Mouse (Mus musculus) heart, embryonic 15.5 days (tissue): ENCODE measurements around the gene Liph. TPM values are rescaled to one million over a fixed set of nuclear protein-coding genes. Genes with fewer than 3 reads are reported as not detected.
"Not testable (repeated sequence)": the region's sequence is repeated elsewhere in the genome, so short reads cannot be mapped to it uniquely, and the experiment has no call there.

ENCODE experiments used
- ATAC-seq: fragments of 200-750 bp; cut with Nextera tagmentation; replicated peaks from 2 replicates; pipeline ENCODE4 v1.8.0; 2017; ENCODE audit warnings: low read depth, moderate TSS enrichment; ENCODE audit not compliant: insufficient number of reproducible peaks, insufficient read depth, low FRiP score
- H3K27ac ChIP-seq: fragments of 300-500 bp; sonication (generic); 2 replicates; pipeline ENCODE4 v1.5.1; 2015; ENCODE audit warnings: mild to moderate bottlenecking, inconsistent platforms
- H3K27me3 ChIP-seq: fragments of 300-500 bp; sonication (generic); 2 replicates; pipeline ENCODE4 v1.6.1; 2015; ENCODE audit warnings: inconsistent platforms
- H3K36me3 ChIP-seq: fragments of 300-500 bp; sonication (generic); 2 replicates; pipeline ENCODE4 v1.6.1; 2015; ENCODE audit warnings: mild to moderate bottlenecking, inconsistent platforms
- H3K4me1 ChIP-seq: fragments of 300-500 bp; sonication (generic); replicated peaks from 2 replicates; pipeline ENCODE4 v1.6.1; 2015; ENCODE audit warnings: inconsistent platforms
- H3K4me2 ChIP-seq: fragments of 300-500 bp; sonication (generic); 2 replicates; pipeline ENCODE4 v1.6.1; 2015; ENCODE audit warnings: inconsistent platforms, mild to moderate bottlenecking, moderate library complexity
- H3K4me3 ChIP-seq: fragments of 300-500 bp; sonication (generic); 2 replicates; pipeline ENCODE4 v1.5.1; 2015; ENCODE audit warnings: mild to moderate bottlenecking, inconsistent platforms
- H3K9ac ChIP-seq: fragments of 300-500 bp; sonication (generic); 2 replicates; pipeline ENCODE4 v1.6.1; 2015; ENCODE audit warnings: mild to moderate bottlenecking, inconsistent platforms
- H3K9me3 ChIP-seq: fragments of 300-500 bp; sonication (generic); replicated peaks from 2 replicates; pipeline ENCODE4 v1.6.1; 2016; ENCODE audit warnings: inconsistent platforms
- WGBS: fragments of 180-500 bp; shearing (Covaris S2); methylation state at CpG from one replicate; pipeline ENCODE4 v1.1.7; 2015; ENCODE audit warnings: mixed read lengths; 5-methylcytosine and 5-hydroxymethylcytosine counted together
- polyA plus RNA-seq: library from polyadenylated mRNA; unstranded; fragments of >200 nt; fragmentation: Nextera tagmentation; extraction: Ambion mirVana; gene quantifications from 2 replicates; pipeline ENCODE4 v1.2.1, GENCODE M21; 2015

Liph gene
- polyA plus RNA-seq, 1 experiment from 2014 or later, result 0.25 TPM

DNA sequence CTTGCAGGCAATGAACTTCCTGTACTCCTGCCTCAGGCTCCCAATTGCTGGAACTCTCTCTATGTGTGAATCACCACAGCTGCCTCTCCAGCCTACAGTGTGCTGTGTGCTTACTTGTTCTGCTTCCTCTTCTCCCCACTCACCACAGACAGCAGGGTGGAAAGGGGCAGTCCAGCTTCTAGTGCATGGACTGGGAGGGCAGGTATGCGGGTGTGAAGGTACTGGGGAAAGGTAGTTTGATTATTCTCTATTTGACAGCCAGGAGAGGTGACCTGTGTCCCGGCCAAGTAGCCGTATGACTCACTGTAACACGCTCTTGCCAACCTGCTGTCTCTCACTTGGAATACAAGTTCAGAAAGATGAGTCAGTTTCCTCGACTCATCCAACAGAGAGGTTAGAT is 2.6 kb upstream of the Liph start:
- no peak for ATAC-seq
- Histone ChIP-seq H3K4me1 (peaks cover 11% of the 10 kb centered on the region), H3K9ac (no peak overlapping the region), H3K27me3 (no peaks in the 10 kb centered on the region), H3K36me3 (no peaks in the 10 kb centered on the region), H3K27ac (no peak overlapping the region), H3K4me2 (no peak overlapping the region), H3K9me3 (no peaks in the 10 kb centered on the region), H3K4me3 (no peak overlapping the region)
- WGBS, result 76% methylated on average over 5 of the region's 5 CpGs

- no peak overlapping the region for H3K27ac ChIP-seq
- no peaks in the 10 kb centered on the region for H3K27me3 ChIP-seq
- no peaks in the 10 kb centered on the region for H3K9me3 ChIP-seq
- H3K4me1 ChIP-seq, result peaks cover 11% of the 10 kb centered on the region
- H3K9ac ChIP-seq, result no peak overlapping the region
- no peaks in the 10 kb centered on the region for H3K36me3 ChIP-seq
- ATAC-seq, result no peak
- H3K4me3 ChIP-seq, result no peak overlapping the region
- no peak overlapping the region for H3K4me2 ChIP-seq
- 29% methylated on average over 5 of the region's 5 CpGs for WGBS
Observed at GRCm38 (mm10) chr16:21996881-21997641, 1.6 kb upstream of the Liph start.

- Histone ChIP-seq H3K9ac (no peak overlapping the region), H3K27ac (no peak overlapping the region; the same call in 1 of the 2 replicates), H3K9me3 (no peaks in the 10 kb centered on the region), H3K4me1 (peaks cover 11% of the 10 kb centered on the region), H3K4me3 (no peak overlapping the region), H3K36me3 (no peaks in the 10 kb centered on the region), H3K4me2 (no peak overlapping the region), H3K27me3 (no peaks in the 10 kb centered on the region)
- no peak for ATAC-seq
- WGBS, result 32% methylated on average over 4 of the region's 4 CpGs
Observed at GRCm38 (mm10) chr16:21996402-21996801, 939 bp upstream of the Liph start.

DNA sequence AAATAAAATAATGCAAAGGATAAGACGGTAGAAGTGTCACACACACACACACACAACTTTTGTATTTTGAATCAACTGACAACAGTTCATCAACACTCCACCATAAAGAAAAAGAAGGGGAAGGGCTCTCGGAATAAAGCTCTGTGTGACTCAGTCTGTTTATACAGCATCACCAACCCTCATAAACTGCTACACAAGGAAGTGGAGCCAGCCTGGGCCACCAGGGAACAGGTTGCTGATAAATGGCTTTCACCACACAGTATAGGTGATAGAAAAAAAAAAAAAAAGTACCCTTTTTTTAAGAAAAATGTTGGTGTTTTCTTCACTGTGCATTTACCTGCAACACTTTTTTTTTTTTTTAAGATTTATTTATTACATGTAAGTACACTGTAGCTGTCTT is 3.7 kb downstream of the Liph start:
- no peaks in the 10 kb centered on the region for H3K9me3 ChIP-seq
- H3K4me3 ChIP-seq, result no peak overlapping the region
- H3K27ac ChIP-seq, result no peak overlapping the region
- no peaks in the 10 kb centered on the region for H3K27me3 ChIP-seq
- H3K4me1 ChIP-seq, result peaks cover 8% of the 10 kb centered on the region
- no peak for ATAC-seq
- H3K4me2 ChIP-seq, result no peak overlapping the region
- 85% methylated on average over 2 of the region's 2 CpGs for WGBS
- no peaks in the 10 kb centered on the region for H3K36me3 ChIP-seq
- H3K9ac ChIP-seq, result no peak overlapping the region

DNA sequence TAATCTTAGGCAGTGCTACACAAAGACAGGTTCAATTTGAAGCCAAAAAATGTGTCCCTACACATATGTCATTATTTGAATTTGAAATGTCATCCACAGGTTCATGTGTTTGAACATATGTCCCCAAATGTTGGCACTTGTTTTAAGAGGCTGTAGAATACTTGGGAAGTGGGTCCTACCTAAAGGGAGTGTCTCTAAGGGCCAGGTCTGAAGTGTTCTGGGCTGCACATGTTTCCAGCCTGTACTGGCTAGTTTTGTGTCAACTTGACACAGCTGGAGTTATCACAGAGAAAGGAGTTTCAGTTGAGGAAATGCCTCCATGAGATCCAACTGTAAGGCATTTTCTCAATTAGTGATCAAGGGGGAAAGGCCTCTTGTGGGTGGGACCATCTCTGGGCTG is 4.6 kb downstream of the Liph start:
- H3K4me3 ChIP-seq, H3K9me3 ChIP-seq, H3K4me2 ChIP-seq, H3K27me3 ChIP-seq, H3K9ac ChIP-seq, H3K36me3 ChIP-seq, ATAC-seq, H3K4me1 ChIP-seq, H3K27ac ChIP-seq: not testable (repeated sequence)

GRCm38 (mm10) chr16:21987956-21988355 is 7.5 kb downstream of the Liph start:
- Histone ChIP-seq H3K36me3 (no peaks in the 10 kb centered on the region), H3K27me3 (no peaks in the 10 kb centered on the region), H3K9ac (no peak overlapping the region), H3K4me1 (no peaks in the 10 kb centered on the region), H3K9me3 (no peaks in the 10 kb centered on the region), H3K4me2 (no peak overlapping the region), H3K27ac (no peak overlapping the region), H3K4me3 (no peak overlapping the region)
- 56% methylated on average over 5 of the region's 5 CpGs for WGBS
- no peak for ATAC-seq

DNA sequence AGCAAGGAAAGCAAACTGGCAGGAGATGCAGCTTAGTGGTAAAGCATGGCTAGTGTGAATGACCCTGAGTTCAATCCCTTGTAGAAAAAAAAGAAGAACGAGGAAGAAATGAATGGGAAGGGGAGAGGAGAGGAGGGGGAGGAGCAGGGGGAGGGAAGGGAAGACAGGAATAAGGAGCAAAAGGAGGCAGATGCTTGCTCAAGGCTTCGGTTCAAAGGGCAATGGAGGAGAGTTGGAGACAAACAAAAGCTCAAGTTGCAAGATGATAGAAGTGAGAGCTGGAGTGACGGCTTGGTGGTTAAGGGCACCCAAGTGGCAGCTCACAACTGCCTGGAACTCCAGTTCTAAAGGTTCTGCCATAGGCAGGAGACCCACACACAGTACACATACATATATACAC is 9.3 kb downstream of the Liph start:
- no peak for ATAC-seq
- Histone ChIP-seq H3K36me3 (no peaks in the 10 kb centered on the region), H3K27me3 (no peaks in the 10 kb centered on the region), H3K9ac (no peak overlapping the region), H3K4me1 (no peaks in the 10 kb centered on the region), H3K27ac (no peak overlapping the region), H3K4me3 (no peak overlapping the region), H3K4me2 (no peak overlapping the region), H3K9me3 (no peaks in the 10 kb centered on the region)
- WGBS, result 50% methylated on average over 3 of the region's 3 CpGs

DNA sequence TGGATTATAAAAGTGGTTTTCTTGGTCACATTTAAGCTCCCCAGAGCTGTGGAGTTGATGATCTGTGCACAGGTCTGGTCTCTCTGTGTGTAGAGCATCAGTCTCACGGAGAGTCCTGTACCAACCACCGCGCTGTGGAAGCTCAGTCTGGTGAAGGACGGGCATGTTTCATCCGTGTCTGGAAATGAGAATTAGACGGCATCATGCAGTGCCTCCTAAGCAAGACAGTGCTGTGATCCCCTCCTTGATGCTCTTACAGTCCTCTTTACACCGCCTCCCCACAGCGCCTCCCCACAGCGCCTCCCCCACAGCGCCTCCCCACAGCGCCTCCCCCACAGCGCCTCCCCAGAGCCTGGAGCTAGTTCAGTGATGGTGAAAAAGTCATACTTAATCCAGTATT is 11.4 kb downstream of the Liph start:
- H3K9ac ChIP-seq, result no peak overlapping the region
- no peaks in the 10 kb centered on the region for H3K36me3 ChIP-seq
- no peaks in the 10 kb centered on the region for H3K9me3 ChIP-seq
- H3K27me3 ChIP-seq, result no peaks in the 10 kb centered on the region
- 79% methylated on average over 12 of the region's 12 CpGs for WGBS
- ATAC-seq, result no peak
- H3K4me1 ChIP-seq, result no peaks in the 10 kb centered on the region
- no peak overlapping the region for H3K4me2 ChIP-seq
- no peak overlapping the region for H3K27ac ChIP-seq
- H3K4me3 ChIP-seq, result no peak overlapping the region

GRCm38 (mm10) chr16:21983581-21983980 is 11.9 kb downstream of the Liph start:
- no peak overlapping the region for H3K9ac ChIP-seq
- H3K4me1 ChIP-seq, result no peaks in the 10 kb centered on the region
- H3K4me3 ChIP-seq, result no peak overlapping the region
- H3K9me3 ChIP-seq, result no peaks in the 10 kb centered on the region
- no peaks in the 10 kb centered on the region for H3K27me3 ChIP-seq
- H3K4me2 ChIP-seq, result no peak overlapping the region
- WGBS, result 83% methylated on average over 4 of the region's 4 CpGs
- no peaks in the 10 kb centered on the region for H3K36me3 ChIP-seq
- no peak overlapping the region for H3K27ac ChIP-seq
- ATAC-seq, result no peak

GRCm38 (mm10) chr16:21983146-21983545 is 12.3 kb downstream of the Liph start:
- no peak overlapping the region for H3K4me2 ChIP-seq
- WGBS, result 92% methylated on average over 9 of the region's 9 CpGs
- no peak for ATAC-seq
- H3K9me3 ChIP-seq, result no peaks in the 10 kb centered on the region
- no peaks in the 10 kb centered on the region for H3K27me3 ChIP-seq
- H3K4me1 ChIP-seq, result no peaks in the 10 kb centered on the region
- H3K36me3 ChIP-seq, result no peaks in the 10 kb centered on the region
- no peak overlapping the region for H3K27ac ChIP-seq
- H3K4me3 ChIP-seq, result no peak overlapping the region
- H3K9ac ChIP-seq, result no peak overlapping the region

- Histone ChIP-seq H3K27ac (no peak overlapping the region), H3K9ac (no peak overlapping the region), H3K36me3 (no peaks in the 10 kb centered on the region), H3K4me1 (peaks cover 6% of the 10 kb centered on the region; the same call in 1 of the 2 replicates), H3K4me3 (no peak overlapping the region), H3K27me3 (no peaks in the 10 kb centered on the region), H3K4me2 (no peak overlapping the region), H3K9me3 (no peaks in the 10 kb centered on the region)
- 71% methylated on average over 5 of the region's 5 CpGs for WGBS
- no peak for ATAC-seq
Observed at GRCm38 (mm10) chr16:21977347-21977746, 18.1 kb downstream of the Liph start.

DNA sequence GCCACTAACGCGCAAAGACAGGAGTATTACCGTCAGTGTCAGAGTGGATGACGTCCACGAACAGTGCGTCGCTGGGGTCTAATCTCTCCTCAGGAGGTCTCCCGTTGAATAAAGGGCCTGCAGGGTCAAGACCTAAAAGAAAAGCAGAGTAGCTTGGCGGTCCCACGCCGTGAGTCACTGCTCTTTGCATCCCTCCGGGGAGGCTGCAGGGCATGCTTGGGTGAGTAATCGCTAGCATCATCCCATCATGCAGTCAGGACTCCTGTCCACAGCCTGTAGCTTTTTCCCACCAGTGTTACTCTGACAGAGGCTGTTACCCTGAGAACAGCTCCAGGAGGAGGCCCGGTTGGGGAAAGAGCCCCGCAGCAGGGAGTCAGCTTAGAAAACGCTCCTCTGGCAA is 19.3 kb downstream of the Liph start:
- H3K27me3 ChIP-seq, result no peaks in the 10 kb centered on the region
- H3K36me3 ChIP-seq, result no peaks in the 10 kb centered on the region
- no peak overlapping the region for H3K9ac ChIP-seq
- H3K4me3 ChIP-seq, result peak overlapping the region; percentile 2; the same call in 1 of the 2 replicates
- WGBS, result 8% methylated on average over 16 of the region's 16 CpGs
- H3K4me2 ChIP-seq, result peak overlapping the region; percentile 43
- H3K4me1 ChIP-seq, result peaks cover 6% of the 10 kb centered on the region; the same call in 1 of the 2 replicates
- H3K27ac ChIP-seq, result no peak overlapping the region
- no peaks in the 10 kb centered on the region for H3K9me3 ChIP-seq
- no peak for ATAC-seq
